Mouse (Mus musculus): ENCODE data around the gene St3gal2. TPM values are rescaled to one million over a fixed set of nuclear protein-coding genes. Genes with fewer than 3 reads are reported as not detected.

St3gal2 gene
- polyA plus RNA-seq, 1 experiment: 57.8 TPM

GRCm38 (mm10) chr8:110938882-110939589 lies 19.3 kb downstream of the St3gal2 start:
- no peak for TF ChIP-seq POLR2A (IDR thresholded peaks at IDR 0.05; ENCODE audit: extremely low read depth, insufficient read depth, low read length)
- no peak for TF ChIP-seq CTCF (IDR thresholded peaks at IDR 0.05; ENCODE audit: extremely low read depth, insufficient read depth, low read length)
- no peak overlapping the region for H3K4me3 ChIP-seq (ENCODE audit: insufficient read depth, low read length)
- H3K27ac ChIP-seq (ENCODE audit: insufficient read depth, low read length): peak overlapping the region; percentile 9; the same call in 1 of the 2 replicates
- peaks cover 9% of the 10 kb centered on the region for H3K4me1 ChIP-seq (ENCODE audit: control insufficient read depth, insufficient read depth, low read length)

- TF ChIP-seq CTCF (IDR thresholded peaks at IDR 0.05; ENCODE audit: extremely low read depth, insufficient read depth, low read length) (no peak), POLR2A (IDR thresholded peaks at IDR 0.05; ENCODE audit: extremely low read depth, insufficient read depth, low read length) (no peak)
- Histone ChIP-seq H3K4me3 (ENCODE audit: insufficient read depth, low read length) (no peak overlapping the region), H3K4me1 (ENCODE audit: control insufficient read depth, insufficient read depth, low read length) (peaks cover 9% of the 10 kb centered on the region), H3K27ac (ENCODE audit: insufficient read depth, low read length) (no peak overlapping the region)
Observed at GRCm38 (mm10) chr8:110940682-110941452, 21.1 kb downstream of the St3gal2 start.

- H3K4me3 ChIP-seq (ENCODE audit: insufficient read depth, low read length): no peak overlapping the region
- no peak overlapping the region for H3K27ac ChIP-seq (ENCODE audit: insufficient read depth, low read length)
Observed at GRCm38 (mm10) chr8:110941453-110941948, 21.8 kb downstream of the St3gal2 start.

GRCm38 (mm10) chr8:110944276-110944876 lies 24.7 kb downstream of the St3gal2 start:
- H3K4me1 ChIP-seq (ENCODE audit: control insufficient read depth, insufficient read depth, low read length): peaks cover 3% of the 10 kb centered on the region; the same call in 1 of the 2 replicates
- TF ChIP-seq CTCF (IDR thresholded peaks at IDR 0.05; ENCODE audit: extremely low read depth, insufficient read depth, low read length): no peak
- no peak for TF ChIP-seq POLR2A (IDR thresholded peaks at IDR 0.05; ENCODE audit: extremely low read depth, insufficient read depth, low read length)
- no peak overlapping the region for H3K4me3 ChIP-seq (ENCODE audit: insufficient read depth, low read length)
- H3K27ac ChIP-seq (ENCODE audit: insufficient read depth, low read length): no peak overlapping the region

More at GRCm38 (mm10) chr8:110941453-110941948, 21.8 kb downstream of the St3gal2 start:
- TF ChIP-seq CTCF (IDR thresholded peaks at IDR 0.05; ENCODE audit: extremely low read depth, insufficient read depth, low read length) (no peak), POLR2A (IDR thresholded peaks at IDR 0.05; ENCODE audit: extremely low read depth, insufficient read depth, low read length) (no peak)
- H3K4me1 ChIP-seq (ENCODE audit: control insufficient read depth, insufficient read depth, low read length): peaks cover 9% of the 10 kb centered on the region

- Histone ChIP-seq H3K4me1 (ENCODE audit: control insufficient read depth, insufficient read depth, low read length) (peaks cover 3% of the 10 kb centered on the region), H3K27ac (ENCODE audit: insufficient read depth, low read length) (no peak overlapping the region), H3K4me3 (ENCODE audit: insufficient read depth, low read length) (no peak overlapping the region)
- TF ChIP-seq CTCF (IDR thresholded peaks at IDR 0.05; ENCODE audit: extremely low read depth, insufficient read depth, low read length) (no peak), POLR2A (IDR thresholded peaks at IDR 0.05; ENCODE audit: extremely low read depth, insufficient read depth, low read length) (no peak)
Observed at GRCm38 (mm10) chr8:110945716-110946115, 26.0 kb downstream of the St3gal2 start.

GRCm38 (mm10) chr8:110950065-110950484 lies 30.4 kb downstream of the St3gal2 start:
- TF ChIP-seq CTCF (IDR thresholded peaks at IDR 0.05; ENCODE audit: extremely low read depth, insufficient read depth, low read length) (no peak), POLR2A (IDR thresholded peaks at IDR 0.05; ENCODE audit: extremely low read depth, insufficient read depth, low read length) (no peak)
- Histone ChIP-seq H3K4me3 (ENCODE audit: insufficient read depth, low read length) (no peak overlapping the region), H3K27ac (ENCODE audit: insufficient read depth, low read length) (peak overlapping the region; percentile 14; the same call in 1 of the 2 replicates), H3K4me1 (ENCODE audit: control insufficient read depth, insufficient read depth, low read length) (no peaks in the 10 kb centered on the region; the same call in 1 of the 2 replicates)

GRCm38 (mm10) chr8:110954776-110955175 lies 35.1 kb downstream of the St3gal2 start:
- Histone ChIP-seq H3K4me3 (ENCODE audit: insufficient read depth, low read length) (no peak overlapping the region), H3K27ac (ENCODE audit: insufficient read depth, low read length) (no peak overlapping the region), H3K4me1 (ENCODE audit: control insufficient read depth, insufficient read depth, low read length) (no peaks in the 10 kb centered on the region; the same call in none of the 2 replicates)
- no peak for TF ChIP-seq POLR2A (IDR thresholded peaks at IDR 0.05; ENCODE audit: extremely low read depth, insufficient read depth, low read length)

- no peak overlapping the region for H3K27ac ChIP-seq (ENCODE audit: insufficient read depth, low read length)
- TF ChIP-seq POLR2A (IDR thresholded peaks at IDR 0.05; ENCODE audit: extremely low read depth, insufficient read depth, low read length) (no peak), CTCF (IDR thresholded peaks at IDR 0.05; ENCODE audit: extremely low read depth, insufficient read depth, low read length) (no peak)
- H3K4me3 ChIP-seq (ENCODE audit: insufficient read depth, low read length): no peak overlapping the region
- H3K4me1 ChIP-seq (ENCODE audit: control insufficient read depth, insufficient read depth, low read length): no peaks in the 10 kb centered on the region; the same call in 1 of the 2 replicates
Observed at GRCm38 (mm10) chr8:110956619-110957450, 37.1 kb downstream of the St3gal2 start.

Measured in cortical plate, adult 2 months (tissue).